Mouse (Mus musculus) liver, adult 2 months (tissue): ENCODE results near the gene Hgfac.

ENCODE experiments used
- CTCF ChIP-seq: fragments of 200-500 bp; IDR thresholded peaks from 2 replicates; pipeline ENCODE4 v1.5.1; 2011; ENCODE audit warnings: low read depth, low read length, control low read depth
- POLR2A ChIP-seq: fragments of 200-500 bp; IDR thresholded peaks from 2 replicates; pipeline ENCODE4 v1.6.1; 2011; ENCODE audit warnings: low read length, control low read depth; ENCODE audit not compliant: insufficient read depth; ENCODE audit errors: extremely low read depth

DNA sequence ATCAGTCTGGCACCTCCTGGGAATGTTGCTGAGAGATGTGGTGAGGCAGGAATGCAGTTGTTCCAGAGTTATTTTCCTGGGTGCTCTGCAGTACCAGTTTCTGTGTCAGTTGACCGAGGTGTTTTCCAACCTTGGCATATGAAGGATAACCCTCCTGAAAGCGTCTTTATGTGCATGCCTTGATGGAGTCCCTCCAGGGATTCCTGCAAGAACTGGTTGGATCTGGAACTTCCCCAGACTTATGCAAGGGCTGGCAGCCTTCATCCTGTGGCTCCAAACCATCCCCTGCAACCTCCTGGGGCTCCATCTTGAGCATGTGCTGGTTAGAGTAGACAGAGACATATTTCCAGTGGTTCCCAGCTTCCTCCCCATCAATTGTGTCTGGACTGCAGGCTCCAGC is 36.5 kb upstream of the Hgfac start:
- TF ChIP-seq POLR2A: no peak
- no peak for TF ChIP-seq CTCF
